Mouse (Mus musculus) CH12.LX (cell line): ENCODE measurements around the gene Fads2. TPM values are rescaled to one million over a fixed set of nuclear protein-coding genes. Genes with fewer than 3 reads are reported as not detected.

Experiments used
- DNase-seq: peaks from one replicate; pipeline ENCODE4 v3.0.0-alpha.2; 2013; ENCODE audit errors: extremely low read depth
- H3K27ac ChIP-seq: 2 replicates; pipeline ENCODE4 v1.5.1; 2012; ENCODE audit warnings: low read depth, mild to moderate bottlenecking, control low read depth, moderate library complexity; ENCODE audit not compliant: insufficient read depth
- H3K27me3 ChIP-seq: replicated peaks from 2 replicates; pipeline ENCODE3; 2012; ENCODE audit warnings: inconsistent platforms
- H3K36me3 ChIP-seq, 2 experiments: replicated peaks in 1 of 2; 2 replicates each; pipeline versions ENCODE3 to v1.6.1; 2012; ENCODE audit warnings: inconsistent platforms in 1 of 2, low read length in 1 of 2, mild to moderate bottlenecking in 1 of 2, mixed read lengths in 1 of 2, moderate library complexity in 1 of 2; ENCODE audit not compliant: control insufficient read depth in 1 of 2, insufficient read depth in 1 of 2
- H3K4me1 ChIP-seq, 2 experiments: 2 replicates each; pipeline ENCODE4 v1.6.1; 2012; ENCODE audit warnings: inconsistent platforms in 1 of 2, moderate library complexity in 1 of 2; ENCODE audit not compliant: insufficient read depth in 2 of 2, control insufficient read depth in 1 of 2
- H3K4me2 ChIP-seq: 2 replicates; pipeline ENCODE4 v1.6.1; 2012; ENCODE audit warnings: low read depth, mild to moderate bottlenecking, control low read depth; ENCODE audit not compliant: poor library complexity, insufficient read depth, severe bottlenecking
- H3K4me3 ChIP-seq, 3 experiments: fragments of 150-350 bp in 1 of 3; sonication (generic) in 1 of 3; replicated peaks in 1 of 3; 2 replicates each; pipeline versions ENCODE3 to v1.5.1; 2011 to 2012; ENCODE audit warnings: low read depth in 2 of 3, low read length in 2 of 3, mild to moderate bottlenecking in 2 of 3, moderate library complexity in 2 of 3, control low read depth in 1 of 3, improper control_type of control experiment in 1 of 3, inconsistent platforms in 1 of 3, mixed read lengths in 1 of 3; ENCODE audit not compliant: poor library complexity in 1 of 3
- H3K79me2 ChIP-seq: replicated peaks from 2 replicates; pipeline ENCODE4 v1.6.1; 2012; ENCODE audit warnings: mild to moderate bottlenecking, moderate library complexity; ENCODE audit not compliant: control insufficient read depth, poor library complexity, insufficient read depth, severe bottlenecking; ENCODE audit errors: extremely low read depth
- H3K9ac ChIP-seq: 2 replicates; pipeline ENCODE4 v1.6.1; 2012; ENCODE audit warnings: low read depth, mild to moderate bottlenecking, control low read depth, moderate library complexity; ENCODE audit not compliant: insufficient read depth
- H3K9me3 ChIP-seq: replicated peaks from 2 replicates; pipeline ENCODE3; 2012; ENCODE audit warnings: low read length, inconsistent platforms, mixed read lengths
- CTCF ChIP-seq, 2 experiments: IDR thresholded peaks in 1 of 2; conservative IDR thresholded peaks in 1 of 2; 2 replicates each; pipeline ENCODE4 v1.5.1; 2011 to 2012; ENCODE audit warnings: low read depth in 2 of 2, low read length in 2 of 2, improper control_type of control experiment in 1 of 2, inconsistent platforms in 1 of 2, mild to moderate bottlenecking in 1 of 2, moderate library complexity in 1 of 2
- ETS1 ChIP-seq: conservative IDR thresholded peaks from 2 replicates; pipeline ENCODE4 v1.6.1; 2012; ENCODE audit warnings: low read depth, mild to moderate bottlenecking, inconsistent platforms, low read length, improper control_type of control experiment, moderate library complexity
- IRF4 ChIP-seq: IDR thresholded peaks from 2 replicates; pipeline ENCODE4 v1.6.1; 2014; ENCODE audit warnings: low read depth, mild to moderate bottlenecking, inconsistent platforms, low read length, improper control_type of control experiment
- JUND ChIP-seq: conservative IDR thresholded peaks from 2 replicates; pipeline ENCODE4 v1.6.1; 2011; ENCODE audit warnings: low read depth, low read length, improper control_type of control experiment
- MAZ ChIP-seq: IDR thresholded peaks from 2 replicates; pipeline ENCODE4 v1.6.1; 2012; ENCODE audit warnings: low read depth, mild to moderate bottlenecking, inconsistent platforms, low read length, improper control_type of control experiment, moderate library complexity
- NELFE ChIP-seq: IDR thresholded peaks from 2 replicates; pipeline ENCODE4 v1.6.1; 2011; ENCODE audit warnings: low read depth, low read length, improper control_type of control experiment
- NRF1 ChIP-seq: IDR thresholded peaks from 2 replicates; pipeline ENCODE4 v1.6.1; 2014; ENCODE audit warnings: low read depth, mild to moderate bottlenecking, inconsistent platforms, low read length, improper control_type of control experiment, moderate library complexity
- PAX5 ChIP-seq: IDR thresholded peaks from 2 replicates; pipeline ENCODE4 v1.6.1; 2012; ENCODE audit warnings: low read length, inconsistent platforms, mixed read lengths
- POLR2AphosphoS2 ChIP-seq: IDR thresholded peaks from 2 replicates; pipeline ENCODE4 v1.6.1; 2011; ENCODE audit warnings: low read depth, low read length, improper control_type of control experiment
- RCOR1 ChIP-seq: conservative IDR thresholded peaks from 2 replicates; pipeline ENCODE4 v1.6.1; 2012; ENCODE audit warnings: low read depth, mild to moderate bottlenecking, inconsistent platforms, low read length, improper control_type of control experiment
- SIN3A ChIP-seq: IDR thresholded peaks from 2 replicates; pipeline ENCODE4 v1.6.1; 2012; ENCODE audit warnings: low read length, improper control_type of control experiment, inconsistent platforms
- SMC3 ChIP-seq: IDR thresholded peaks from 2 replicates; pipeline ENCODE4 v1.6.1; 2011; ENCODE audit warnings: low read depth, low read length, improper control_type of control experiment
- TBP ChIP-seq: conservative IDR thresholded peaks from 2 replicates; pipeline ENCODE4 v1.6.1; 2011; ENCODE audit warnings: low read depth, low read length, improper control_type of control experiment
- TCF12 ChIP-seq: IDR thresholded peaks from 2 replicates; pipeline ENCODE4 v1.6.1; 2014; ENCODE audit warnings: low read depth, mild to moderate bottlenecking, inconsistent platforms, low read length, improper control_type of control experiment
- USF2 ChIP-seq: conservative IDR thresholded peaks from 2 replicates; pipeline ENCODE4 v1.6.1; 2011; ENCODE audit warnings: low read depth, low read length, improper control_type of control experiment
- ZC3H11A ChIP-seq: IDR thresholded peaks from 2 replicates; pipeline ENCODE4 v1.6.1; 2012; ENCODE audit warnings: low read depth, mild to moderate bottlenecking, inconsistent platforms, low read length, improper control_type of control experiment
- ZMIZ1 ChIP-seq: IDR thresholded peaks from 2 replicates; pipeline ENCODE4 v1.6.1; 2012; ENCODE audit warnings: low read depth, mild to moderate bottlenecking, inconsistent platforms, low read length, improper control_type of control experiment
- dilution Hi-C: fragments of 300-500 bp; cut with MboI; formaldehyde crosslinking; loops from 2 replicates; pipeline ENCODE4 v1.14.3; 2020; ENCODE audit warnings: low sequenced_read_pairs; ENCODE audit not compliant: extremely low pct_unique_long_range_greater_than_20kb, extremely low pct_ligation_motif_present
- in situ Hi-C: fragments of 300-500 bp; cut with MboI; formaldehyde crosslinking; loops from 3 replicates; pipeline ENCODE4 v1.14.3; 2019; ENCODE audit warnings: low sequenced_read_pairs, low pct_ligation_motif_present, low pct_unique_long_range_greater_than_20kb, mixed read lengths
- polyA plus RNA-seq: library from polyadenylated mRNA; unstranded; fragments of >175 nt; gene quantifications from 2 replicates; pipeline ENCODE4 v1.2.1, GENCODE M21; 2012; ENCODE audit warnings: low read depth; ENCODE audit not compliant: insufficient read length
- total RNA-seq, 2 experiments: library from RNA; depleted of rRNA; stranded (reverse); fragments of 300-350 nt in 1 of 2; fragments of >200 nt in 1 of 2; gene quantifications; 2 replicates each; pipeline ENCODE4 v1.2.3; 2012 to 2014

Fads2 gene
- total and polyA plus RNA-seq, 3 experiments: 1.7 to 8.1 (median 1.8) TPM

- no peak overlapping the region for H3K9ac ChIP-seq
- no peaks in the 10 kb centered on the region for H3K79me2 ChIP-seq
- H3K4me1 ChIP-seq: peaks cover 0 to 21% of the 10 kb centered on the region in 2 experiments; a peak in 2 of 4 replicates
- TF ChIP-seq NRF1: no peak
- in situ Hi-C loops (no loop called here), dilution Hi-C loops (no loop called here)
- no peak for DNase-seq
- no peak overlapping the region for H3K27ac ChIP-seq
- H3K4me2 ChIP-seq: no peak overlapping the region
- H3K4me3 ChIP-seq: no peak overlapping the region
- no peaks in the 10 kb centered on the region for H3K36me3 ChIP-seq
- no peaks in the 10 kb centered on the region for H3K9me3 ChIP-seq
- H3K27me3 ChIP-seq: peaks cover 2% of the 10 kb centered on the region
Observed at GRCm38 (mm10) chr19:10057486-10058351, 43.8 kb downstream of the Fads2 start.

- in situ Hi-C loops (no loop called here), dilution Hi-C loops (no loop called here)
- no peaks in the 10 kb centered on the region for H3K36me3 ChIP-seq
- H3K4me3 ChIP-seq: no peak overlapping the region
- no peak for DNase-seq
- H3K9ac ChIP-seq: no peak overlapping the region
- no peaks in the 10 kb centered on the region for H3K79me2 ChIP-seq
- no peak overlapping the region for H3K4me2 ChIP-seq
- H3K4me1 ChIP-seq: peaks cover 0 to 13% of the 10 kb centered on the region in 2 experiments; a peak in 2 of 4 replicates
- no peak overlapping the region for H3K27ac ChIP-seq
- H3K27me3 ChIP-seq: peaks cover 2% of the 10 kb centered on the region
- TF ChIP-seq JUND (no peak), RCOR1 (no peak), POLR2AphosphoS2 (no peak), ETS1 (no peak), TBP (no peak), USF2 (no peak), ZC3H11A (no peak), TCF12 (no peak), CTCF (conservative IDR thresholded peaks at IDR 0.05 in 1 of 2, IDR thresholded peaks at IDR 0.05 in 1 of 2; ENCODE audit: low read depth in 2 of 2, low read length in 2 of 2) (no peak), NELFE (no peak), MAZ (no peak), SMC3 (no peak), SIN3A (no peak), PAX5 (no peak), ZMIZ1 (no peak), IRF4 (no peak)
- H3K9me3 ChIP-seq: no peaks in the 10 kb centered on the region
Observed at GRCm38 (mm10) chr19:10056686-10057085, 44.9 kb downstream of the Fads2 start.
